Mouse (Mus musculus) midbrain, postnatal 0 days (tissue): ENCODE results near the gene Smpd4. TPM values are rescaled to one million over a fixed set of nuclear protein-coding genes. Genes with fewer than 3 reads are reported as not detected.

Source experiments
- ATAC-seq: fragments of 200-750 bp; cut with Nextera tagmentation; 2 replicates; pipeline ENCODE4 v1.8.0; 2017; ENCODE audit warnings: moderate number of reproducible peaks, mild to moderate bottlenecking, moderate TSS enrichment, moderate library complexity; ENCODE audit not compliant: low FRiP score
- DNase-seq: peaks from one replicate; pipeline ENCODE4 v3.0.0-alpha.2; 2015; ENCODE audit warnings: low spot score
- H3K27ac ChIP-seq: fragments of 300-500 bp; sonication (generic); 2 replicates; pipeline ENCODE4 v1.5.1; 2014; ENCODE audit warnings: low read depth, mild to moderate bottlenecking, low read length, mixed read lengths
- H3K27me3 ChIP-seq: fragments of 300-500 bp; sonication (generic); 2 replicates; pipeline ENCODE4 v1.6.1; 2014; ENCODE audit warnings: low read length, control low read depth, mixed read lengths; ENCODE audit not compliant: insufficient read depth
- H3K36me3 ChIP-seq: fragments of 300-500 bp; sonication (generic); 2 replicates; pipeline ENCODE4 v1.6.1; 2014; ENCODE audit warnings: low read length, control low read depth, mixed read lengths; ENCODE audit not compliant: insufficient read depth
- H3K4me1 ChIP-seq: fragments of 300-500 bp; sonication (generic); 2 replicates; pipeline ENCODE4 v1.6.1; 2014; ENCODE audit warnings: mild to moderate bottlenecking, control low read depth, antibody characterized with exemption, low read length, mixed read lengths; ENCODE audit not compliant: insufficient read depth
- H3K4me2 ChIP-seq: fragments of 300-500 bp; sonication (generic); 2 replicates; pipeline ENCODE4 v1.6.1; 2014; ENCODE audit warnings: low read depth, mild to moderate bottlenecking, low read length, mixed read lengths; ENCODE audit not compliant: poor library complexity, severe bottlenecking
- H3K4me3 ChIP-seq: fragments of 300-500 bp; sonication (generic); 2 replicates; pipeline ENCODE4 v1.5.1; 2014; ENCODE audit warnings: low read depth, mild to moderate bottlenecking, low read length, moderate library complexity
- H3K9ac ChIP-seq: fragments of 300-500 bp; sonication (generic); replicated peaks from 2 replicates; pipeline ENCODE4 v1.6.1; 2014; ENCODE audit warnings: mild to moderate bottlenecking, low read length, moderate library complexity, mixed read lengths; ENCODE audit not compliant: poor library complexity, severe bottlenecking
- H3K9me3 ChIP-seq: fragments of 300-500 bp; sonication (generic); 2 replicates; pipeline ENCODE4 v1.6.1; 2016; ENCODE audit warnings: low read length, control low read depth
- CTCF ChIP-seq: IDR thresholded peaks from 2 replicates; pipeline ENCODE4 v1.5.1; 2016; ENCODE audit warnings: antibody characterized with exemption, mild to moderate bottlenecking
- WGBS: fragments of 180-500 bp; shearing (Covaris S2); extraction: QIAGEN DNeasy Blood & Tissue Kit; methylation state at CpG from one replicate; pipeline ENCODE4 v1.1.7; 2014; 5-methylcytosine and 5-hydroxymethylcytosine counted together
- polyA plus RNA-seq: library from polyadenylated mRNA; unstranded; fragments of >200 nt; fragmentation: Nextera tagmentation; extraction: Ambion mirVana; gene quantifications from 2 replicates; pipeline ENCODE4 v1.2.1, GENCODE M21; 2015
- total RNA-seq: library from RNA; depleted of rRNA; stranded (reverse); fragments of >200 nt; gene quantifications from 2 replicates; pipeline ENCODE4 v1.2.3, GENCODE M21; 2014

Smpd4 gene
- total and polyA plus RNA-seq, 2 experiments from 2014 or later, result 23.4 to 58.5 TPM

DNA sequence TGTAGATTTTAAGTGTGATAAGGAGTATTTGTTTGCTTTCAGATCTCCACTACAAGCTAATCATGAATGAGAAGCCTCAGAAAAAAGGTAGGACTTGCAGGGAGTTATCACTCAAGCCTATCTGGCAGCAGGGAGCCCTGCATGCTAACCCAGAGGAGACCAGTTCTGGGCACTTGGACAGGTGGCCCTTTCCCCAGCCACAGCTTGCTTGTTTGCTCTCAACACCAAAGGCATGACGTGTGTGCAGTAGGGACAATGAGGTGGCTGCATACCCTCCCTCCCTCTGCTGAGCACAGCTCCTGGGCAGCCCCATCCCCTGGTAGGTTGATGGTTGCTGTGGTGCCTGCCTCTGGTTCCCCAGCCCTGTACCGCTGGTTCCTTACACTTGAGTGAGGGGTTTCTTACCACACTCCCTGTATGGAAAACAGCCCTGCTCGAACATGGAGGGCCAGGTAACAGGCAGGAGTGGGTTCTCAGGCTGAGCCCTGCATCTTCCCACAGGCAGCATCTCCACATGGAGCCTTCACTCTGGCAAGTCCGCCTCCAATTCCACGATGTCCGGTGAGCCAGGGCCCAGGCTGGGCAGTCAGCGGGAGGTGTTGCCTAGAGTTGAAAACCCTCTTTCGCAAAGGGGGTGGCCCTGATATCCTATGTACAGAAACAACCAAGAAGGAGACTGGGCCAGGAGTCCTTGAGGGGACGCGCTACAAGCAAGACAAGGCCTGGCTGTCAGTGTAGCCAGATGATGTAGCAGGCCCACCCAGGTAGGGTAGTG, 28.6 kb downstream of the Smpd4 start:
- H3K4me3 ChIP-seq, result no peak overlapping the region
- DNase-seq (no peak), ATAC-seq (no peak)
- no peaks in the 10 kb centered on the region for H3K9me3 ChIP-seq
- TF ChIP-seq CTCF, result no peak
- WGBS, result 84% methylated on average over 10 of the region's 10 CpGs
- no peak overlapping the region for H3K9ac ChIP-seq
- peaks cover 31% of the 10 kb centered on the region for H3K36me3 ChIP-seq
- 0 out of 2 replicates have a peak, but pooled peaks cover 4% of the 10 kb centered on the region for H3K4me1 ChIP-seq
- no peak overlapping the region; the same call in 1 of the 2 replicates for H3K4me2 ChIP-seq
- H3K27me3 ChIP-seq, result no peaks in the 10 kb centered on the region
- H3K27ac ChIP-seq, result no peak overlapping the region

DNA sequence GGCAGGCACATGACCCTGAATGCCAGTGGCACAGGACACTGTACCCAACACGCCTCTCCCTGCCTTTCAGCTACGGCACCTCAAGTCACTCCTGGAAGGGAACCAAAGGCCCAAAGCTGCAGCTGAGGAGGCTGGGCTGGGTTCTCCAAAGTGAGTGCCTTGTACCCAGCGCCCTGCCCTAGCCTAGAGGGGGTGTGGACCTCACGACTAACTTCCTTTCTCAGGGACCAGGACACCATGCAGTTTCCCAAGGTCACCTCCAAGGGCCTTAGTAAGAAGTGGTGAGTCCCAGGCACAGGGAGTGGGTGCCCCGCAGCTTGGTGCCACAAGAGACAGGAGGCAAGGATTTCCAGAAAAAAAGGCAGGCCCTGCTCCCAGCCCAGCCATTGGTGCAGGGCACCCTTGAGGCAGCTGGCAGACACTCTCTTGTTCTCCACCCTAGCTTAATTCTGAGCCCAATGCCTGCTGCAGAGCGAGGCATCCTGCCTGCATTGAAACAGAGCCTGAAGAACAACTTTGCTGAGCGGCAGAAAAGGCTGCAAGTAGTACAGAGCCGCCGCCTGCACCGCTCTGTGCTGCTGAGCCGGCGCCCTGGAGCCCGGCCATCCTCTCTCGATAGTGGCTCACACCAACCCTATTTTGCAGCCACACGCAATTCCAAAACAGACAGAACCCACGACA, 30.9 kb downstream of the Smpd4 start:
- H3K9ac ChIP-seq, result no peak overlapping the region
- ATAC-seq (no peak), DNase-seq (no peak)
- H3K4me1 ChIP-seq, result 0 out of 2 replicates have a peak, but pooled peaks cover 4% of the 10 kb centered on the region
- WGBS, result 83% methylated on average over 16 of the region's 16 CpGs
- H3K27ac ChIP-seq, result no peak overlapping the region
- H3K4me2 ChIP-seq, result no peak overlapping the region
- no peaks in the 10 kb centered on the region for H3K9me3 ChIP-seq
- no peak overlapping the region for H3K4me3 ChIP-seq
- TF ChIP-seq CTCF, result no peak
- no peaks in the 10 kb centered on the region for H3K27me3 ChIP-seq
- peaks cover 48% of the 10 kb centered on the region for H3K36me3 ChIP-seq

DNA sequence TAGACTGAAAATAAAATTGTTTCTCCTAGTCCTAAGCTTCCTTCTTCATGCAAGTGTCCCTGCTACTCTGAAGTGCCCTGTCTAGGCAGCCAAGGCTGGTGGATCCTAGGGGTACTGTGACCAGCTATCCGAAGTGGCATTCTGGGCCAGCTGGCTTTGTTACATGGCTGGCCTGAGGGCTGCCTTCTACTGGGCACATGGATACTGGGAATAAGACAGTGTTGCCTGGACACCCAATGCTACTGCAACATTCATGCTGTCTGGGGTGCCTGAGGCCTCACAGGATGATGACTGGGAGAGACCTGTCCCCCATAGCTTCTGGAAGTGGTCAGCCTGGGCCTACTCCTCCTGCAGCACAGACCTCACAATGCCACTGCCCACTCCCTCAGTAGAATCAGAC, 31.6 kb downstream of the Smpd4 start:
- 0 out of 2 replicates have a peak, but pooled peaks cover 4% of the 10 kb centered on the region for H3K4me1 ChIP-seq
- H3K36me3 ChIP-seq, result peaks cover 54% of the 10 kb centered on the region
- DNase-seq (no peak), ATAC-seq (no peak)
- no peaks in the 10 kb centered on the region for H3K9me3 ChIP-seq
- no peak overlapping the region for H3K9ac ChIP-seq
- H3K4me3 ChIP-seq, result no peak overlapping the region
- H3K4me2 ChIP-seq, result no peak overlapping the region
- no peak for TF ChIP-seq CTCF
- no peaks in the 10 kb centered on the region for H3K27me3 ChIP-seq
- WGBS, result 86% methylated on average over 1 of the region's 1 CpGs
- no peak overlapping the region for H3K27ac ChIP-seq

DNA sequence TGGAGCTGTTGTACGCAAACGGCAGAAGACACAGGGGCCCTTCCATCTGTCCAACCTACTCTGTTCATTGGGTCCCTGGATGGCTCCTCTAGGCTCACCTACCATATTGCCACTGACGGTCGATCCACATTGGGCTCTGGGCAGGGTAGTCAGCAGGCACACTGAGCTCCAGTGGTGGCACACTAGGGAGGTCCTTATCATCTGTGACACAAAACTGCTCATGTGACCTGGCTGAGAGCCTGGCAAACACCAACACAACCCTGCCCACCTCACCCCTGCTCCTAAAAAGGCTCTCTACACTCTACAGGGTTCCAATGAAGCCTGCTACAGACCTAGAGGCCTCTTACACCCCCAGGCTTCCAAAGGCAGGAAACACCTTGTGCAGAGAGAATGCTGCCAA, 33.5 kb downstream of the Smpd4 start:
- no peaks in the 10 kb centered on the region for H3K4me1 ChIP-seq
- no peak overlapping the region for H3K27ac ChIP-seq
- DNase-seq (no peak), ATAC-seq (no peak)
- no peak overlapping the region for H3K4me2 ChIP-seq
- TF ChIP-seq CTCF, result no peak
- WGBS, result 91% methylated on average over 4 of the region's 4 CpGs
- peaks cover 55% of the 10 kb centered on the region for H3K36me3 ChIP-seq
- H3K9ac ChIP-seq, result no peak overlapping the region
- no peaks in the 10 kb centered on the region for H3K27me3 ChIP-seq
- no peak overlapping the region for H3K4me3 ChIP-seq
- no peaks in the 10 kb centered on the region for H3K9me3 ChIP-seq

DNA sequence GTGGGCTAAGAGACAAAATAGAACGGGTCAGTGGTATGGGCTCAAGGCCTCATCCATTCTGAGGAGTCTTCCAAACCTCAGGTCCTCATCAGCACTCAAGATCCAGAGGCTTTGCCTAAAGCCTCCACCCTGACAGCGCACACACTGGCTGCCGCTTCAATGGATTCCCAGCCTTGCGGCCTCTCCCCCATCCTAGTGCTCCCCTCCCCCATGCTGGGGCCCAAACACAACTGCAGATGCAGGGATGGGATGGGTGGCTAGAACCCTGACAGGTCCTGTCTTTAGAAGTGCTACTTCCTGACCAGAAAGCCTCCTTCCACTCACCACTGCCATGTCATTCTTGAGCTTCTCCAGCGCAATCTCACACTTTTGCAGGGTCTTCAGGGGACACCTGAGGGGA, 34.4 kb downstream of the Smpd4 start:
- H3K4me1 ChIP-seq, result no peaks in the 10 kb centered on the region
- H3K4me2 ChIP-seq, result no peak overlapping the region
- DNase-seq (no peak), ATAC-seq (no peak)
- no peak overlapping the region for H3K9ac ChIP-seq
- H3K27me3 ChIP-seq, result no peaks in the 10 kb centered on the region
- no peaks in the 10 kb centered on the region for H3K9me3 ChIP-seq
- no peak overlapping the region for H3K4me3 ChIP-seq
- WGBS, result 88% methylated on average over 5 of the region's 5 CpGs
- peaks cover 53% of the 10 kb centered on the region for H3K36me3 ChIP-seq
- no peak overlapping the region for H3K27ac ChIP-seq
- no peak for TF ChIP-seq CTCF

DNA sequence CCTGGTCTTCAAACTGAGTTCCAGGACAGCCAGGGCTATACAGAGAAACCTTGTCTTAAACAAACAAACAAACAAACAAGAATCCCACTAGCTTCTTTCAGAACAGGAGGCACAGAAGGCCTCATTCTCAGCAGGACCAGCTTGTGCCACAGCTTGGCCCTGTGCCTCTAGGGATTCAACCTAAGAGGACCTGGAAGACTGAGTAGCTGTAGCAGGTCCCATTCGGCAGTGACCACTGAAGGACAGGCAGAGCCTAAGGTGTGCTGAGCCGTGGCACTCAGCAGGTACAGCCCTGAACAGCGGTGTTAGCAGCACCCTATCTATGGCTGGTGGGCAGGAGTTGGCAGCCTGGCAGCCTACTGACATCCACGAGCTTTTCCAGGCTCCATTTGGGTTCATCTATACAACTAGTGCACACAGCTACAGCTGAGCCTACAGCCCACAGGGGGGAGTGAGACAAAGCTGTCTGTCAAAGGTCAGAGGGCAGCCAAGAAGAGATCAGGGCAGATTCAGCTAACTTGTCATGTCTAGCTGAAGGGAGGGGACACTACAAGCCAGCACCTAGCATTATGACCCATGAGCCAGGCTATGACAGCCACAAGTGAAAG, 35.1 kb downstream of the Smpd4 start:
- DNase-seq, result no peak
- H3K36me3 ChIP-seq, result peaks cover 49% of the 10 kb centered on the region

More for the DNA sequence above, 35.1 kb downstream of the Smpd4 start:
- Histone ChIP-seq H3K9me3 (no peaks in the 10 kb centered on the region), H3K4me2 (no peak overlapping the region), H3K27ac (no peak overlapping the region), H3K27me3 (no peaks in the 10 kb centered on the region), H3K4me1 (no peaks in the 10 kb centered on the region), H3K9ac (no peak overlapping the region), H3K4me3 (no peak overlapping the region)
- TF ChIP-seq CTCF, result no peak
- 87% methylated on average over 4 of the region's 4 CpGs for WGBS
- no peak for ATAC-seq
